Mouse (Mus musculus) cortical plate, adult 2 months (tissue): ENCODE data around the gene Card6. TPM values are rescaled to one million over a fixed set of nuclear protein-coding genes. Genes with fewer than 3 reads are reported as not detected.

Experiments
- H3K27ac ChIP-seq: fragments of 200-500 bp; 2 replicates; pipeline ENCODE4 v1.5.1; 2012; ENCODE audit warnings: low read length, control low read depth, inconsistent platforms; ENCODE audit not compliant: insufficient read depth
- H3K4me1 ChIP-seq: fragments of 200-500 bp; 2 replicates; pipeline ENCODE4 v1.6.1; 2011; ENCODE audit warnings: low read length; ENCODE audit not compliant: control insufficient read depth, insufficient read depth
- H3K4me3 ChIP-seq: fragments of 200-500 bp; 2 replicates; pipeline ENCODE4 v1.5.1; 2011; ENCODE audit warnings: mild to moderate bottlenecking, low read length, control low read depth; ENCODE audit not compliant: insufficient read depth
- CTCF ChIP-seq: fragments of 200-500 bp; IDR thresholded peaks from 2 replicates; pipeline ENCODE4 v1.5.1; 2011; ENCODE audit warnings: mild to moderate bottlenecking, control low read depth, low read length; ENCODE audit not compliant: insufficient read depth; ENCODE audit errors: extremely low read depth
- POLR2A ChIP-seq: fragments of 200-500 bp; IDR thresholded peaks from 2 replicates; pipeline ENCODE4 v1.6.1; 2011; ENCODE audit warnings: mild to moderate bottlenecking, low read length, control low read depth; ENCODE audit not compliant: insufficient read depth; ENCODE audit errors: extremely low read depth
- polyA plus RNA-seq: library from polyadenylated mRNA; depleted of rRNA; stranded (reverse); fragments of >200 nt; gene quantifications from 2 replicates; pipeline ENCODE4 v1.2.3, GENCODE M21; 2012; rRNA removed

Card6 gene
- polyA plus RNA-seq, 1 experiment, result 0.75 TPM

- TF ChIP-seq POLR2A (no peak), CTCF (no peak)
- Histone ChIP-seq H3K4me3 (no peak overlapping the region), H3K4me1 (no peaks in the 10 kb centered on the region), H3K27ac (no peak overlapping the region)
These were observed 12.6 kb downstream of the Card6 start for GRCm38 (mm10) chr15:5095534-5096301.

DNA sequence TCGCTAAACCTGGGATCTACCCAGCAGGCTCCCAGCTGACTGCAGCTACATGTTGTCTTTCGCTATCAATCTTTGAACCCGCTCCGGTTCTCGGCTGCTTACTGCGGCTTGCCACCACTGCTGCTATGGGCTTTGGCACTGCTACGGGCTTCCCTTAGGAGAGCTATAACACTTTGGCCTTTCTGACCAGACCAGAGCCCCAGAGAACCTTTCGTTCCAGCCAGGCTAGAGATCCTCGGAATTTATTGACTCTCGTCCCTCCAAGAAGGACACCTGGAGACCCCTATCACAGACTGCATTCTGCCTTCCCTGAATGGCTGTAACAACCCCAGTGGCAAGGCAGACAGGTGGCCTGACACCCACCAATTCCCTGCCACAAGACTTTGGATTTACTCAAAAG, 18.2 kb downstream of the Card6 start:
- Histone ChIP-seq H3K4me3 (no peak overlapping the region), H3K27ac (no peak overlapping the region), H3K4me1 (no peaks in the 10 kb centered on the region)
- TF ChIP-seq CTCF, result no peak
- no peak for TF ChIP-seq POLR2A

GRCm38 (mm10) chr15:5088850-5089608, 19.3 kb downstream of the Card6 start:
- no peak overlapping the region for H3K4me3 ChIP-seq
- H3K4me1 ChIP-seq, result no peaks in the 10 kb centered on the region
- TF ChIP-seq POLR2A, result no peak
- no peak for TF ChIP-seq CTCF
- no peak overlapping the region for H3K27ac ChIP-seq

GRCm38 (mm10) chr15:5086162-5086561, 22.2 kb downstream of the Card6 start:
- no peak overlapping the region for H3K27ac ChIP-seq
- TF ChIP-seq CTCF (no peak), POLR2A (no peak)
- no peak overlapping the region for H3K4me3 ChIP-seq
- H3K4me1 ChIP-seq, result no peaks in the 10 kb centered on the region

DNA sequence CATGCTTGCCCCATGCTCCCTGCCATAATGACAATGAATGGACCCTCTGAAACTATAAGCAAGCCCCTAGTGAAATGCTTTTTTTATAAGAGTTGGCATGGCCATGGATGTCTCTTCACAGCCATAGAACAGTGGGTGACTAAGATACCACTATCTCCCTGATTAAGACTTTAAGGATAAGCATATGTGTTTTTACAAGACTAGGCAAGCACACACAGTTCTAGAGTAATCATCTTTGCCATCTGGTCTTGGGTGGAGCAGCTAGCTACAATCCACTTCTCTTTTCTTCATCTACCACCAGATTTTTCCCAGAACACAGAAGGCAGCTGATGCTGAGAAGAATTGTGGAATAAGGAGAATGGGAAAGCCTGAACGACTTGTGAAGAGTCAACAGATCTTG, 27.1 kb downstream of the Card6 start:
- Histone ChIP-seq H3K27ac (no peak overlapping the region), H3K4me3 (no peak overlapping the region), H3K4me1 (no peaks in the 10 kb centered on the region)
- TF ChIP-seq POLR2A, result no peak
- TF ChIP-seq CTCF, result no peak

GRCm38 (mm10) chr15:5068801-5069518, 39.4 kb downstream of the Card6 start:
- Histone ChIP-seq H3K4me3 (no peak overlapping the region), H3K27ac (no peak overlapping the region), H3K4me1 (no peaks in the 10 kb centered on the region)
- TF ChIP-seq CTCF (peak; percentile 96), POLR2A (no peak)

GRCm38 (mm10) chr15:5063635-5064034, 44.7 kb downstream of the Card6 start, which contains the start of gene C7:
C7 (minus strand) TSS chr15:5063740.
- no peak within 1 kb of the TSS for H3K27ac ChIP-seq
- TF ChIP-seq POLR2A (no peak), CTCF (no peak)
- no peaks in the 10 kb centered on the region for H3K4me1 ChIP-seq
- no peak within 1 kb of the TSS for H3K4me3 ChIP-seq

Other genes starting within 250 kb of the Card6 start
- gene Mroh2b, start 209.8 kb downstream of the Card6 start, polyA plus RNA-seq, result 0.11 TPM in 1 of 2 replicates, not detected in the other
- 1.3 and 1.5 TPM in 2 replicates for gene C7, start 44.8 kb downstream of the Card6 start, polyA plus RNA-seq
- 1,229 and 1,313 TPM in 2 replicates for gene Rpl37, start 8.1 kb upstream of the Card6 start, polyA plus RNA-seq
- gene Prkaa1, start 35.3 kb upstream of the Card6 start, polyA plus RNA-seq, result 13.0 and 13.4 TPM in 2 replicates
- gene Ttc33, start 77.0 kb upstream of the Card6 start, polyA plus RNA-seq, result 48.8 and 57.5 TPM in 2 replicates
- 0.88 and 0.91 TPM in 2 replicates for gene Ptger4, start 135.6 kb upstream of the Card6 start, polyA plus RNA-seq